Comparison of ENCODE assay signal across 11 mouse cellular contexts in genomic region chr6:100363683-100364082, GRCm38 (mm10).
DNase-seq lines count a peak whose midpoint lies in the region; ATAC-seq and TF ChIP-seq lines count a peak whose summit lies in the region.
"Had no signal": no experiment of that assay in that cellular context is flagged by ENCODE, and none has a peak within 500 bp of the region (broad histone marks: within the 10 kb centered on the region; RNA-seq: fewer than 3 reads in every experiment).

No protein-coding gene starts in this region.

- H3K4me3 ChIP-seq in lung, postnatal 0 days (ENCODE audit: low read depth, low read length), result no peak overlapping the region
- H3K4me3 ChIP-seq: embryonic facial prominence, embryonic 12.5 days; limb, embryonic 15.5 days had no signal

- H3K4me2 ChIP-seq in lung, postnatal 0 days (replicated peaks; ENCODE audit: low read depth, low read length), result no peak overlapping the region
- H3K4me2 ChIP-seq: embryonic facial prominence, embryonic 12.5 days; hindbrain, embryonic 14.5 days; limb, embryonic 15.5 days had no signal

- TF ChIP-seq POLR2A in brain, embryonic 14.5 days (IDR thresholded peaks at IDR 0.05; ENCODE audit: borderline replicate concordance, extremely low read depth, insufficient read depth, insufficient read length, poor library complexity, severe bottlenecking), result no peak

- H3K9ac ChIP-seq in lung, postnatal 0 days (replicated peaks; ENCODE audit: low read depth), result no peak overlapping the region
- H3K9ac ChIP-seq: embryonic facial prominence, embryonic 12.5 days; hindbrain, embryonic 14.5 days; limb, embryonic 15.5 days had no signal

- H3K27ac ChIP-seq in lung, postnatal 0 days (ENCODE audit: low read length), result no peak overlapping the region
- H3K27ac ChIP-seq: embryonic facial prominence, embryonic 12.5 days; hindbrain, embryonic 14.5 days; limb, embryonic 15.5 days had no signal

- WGBS in lung, postnatal 0 days, result 86% methylated on average over 5 of the region's 5 CpGs

- DNase-seq in kidney, postnatal 36 days, result peak; percentile 10 to 28
- DNase-seq in kidney, adult 18-20 months, result no peak
- peak; percentile 71 for DNase-seq in brain, embryonic 14.5 days (ENCODE audit: low read depth)
- peak; percentile 82 for DNase-seq in layer of hippocampus, adult 9-11 months
- peak; percentile 75 for DNase-seq in right cerebral cortex, postnatal 25 days
- DNase-seq in lung, postnatal 0 days (ENCODE audit: low spot score), result no peak
- no peak for DNase-seq in thymus, postnatal 0 days (ENCODE audit: low spot score)
- DNase-seq: lung, postnatal 36 days had no signal

- H3K9me3 ChIP-seq in lung, postnatal 0 days (ENCODE audit: low read length), result no peaks in the 10 kb centered on the region
- H3K9me3 ChIP-seq: embryonic facial prominence, embryonic 12.5 days; limb, embryonic 15.5 days had no signal

- no peak for TF ChIP-seq CTCF in brain, embryonic 14.5 days (IDR thresholded peaks at IDR 0.05; ENCODE audit: borderline replicate concordance, extremely low read depth, insufficient read depth, insufficient read length)
- no peak for TF ChIP-seq CTCF in lung, postnatal 0 days (IDR thresholded peaks at IDR 0.05)

- H3K4me1 ChIP-seq in lung, postnatal 0 days (ENCODE audit: insufficient read depth, low read depth, low read length), result no peaks in the 10 kb centered on the region
- H3K4me1 ChIP-seq: embryonic facial prominence, embryonic 12.5 days; limb, embryonic 15.5 days had no signal

- no peaks in the 10 kb centered on the region for H3K27me3 ChIP-seq in lung, postnatal 0 days (replicated peaks; ENCODE audit: insufficient read depth, low read length)
- H3K27me3 ChIP-seq: embryonic facial prominence, embryonic 12.5 days; limb, embryonic 15.5 days had no signal

- no peak for TF ChIP-seq EP300 in lung, postnatal 0 days (IDR thresholded peaks at IDR 0.05)

- ATAC-seq in lung, postnatal 0 days, result no peak

- no peaks in the 10 kb centered on the region for H3K36me3 ChIP-seq in lung, postnatal 0 days (ENCODE audit: insufficient read depth, low read length)
- H3K36me3 ChIP-seq: embryonic facial prominence, embryonic 12.5 days; limb, embryonic 15.5 days had no signal

Comparison
In these comparisons a context has a peak if more than half of its experiments do, and no peak if none do; other contexts are left out.
1. DNase-seq: peak in kidney, postnatal 36 days (2 of 2), brain, embryonic 14.5 days (single experiment), layer of hippocampus, adult 9-11 months (single experiment) and right cerebral cortex, postnatal 25 days (single experiment); none in kidney, adult 18-20 months (single experiment), lung, postnatal 0 days (single experiment) and thymus, postnatal 0 days (single experiment).